Mouse (Mus musculus) testis, adult 2 months (tissue): Measurements from ENCODE around the gene Sipa1l1. TPM values are rescaled to one million over a fixed set of nuclear protein-coding genes. Genes with fewer than 3 reads are reported as not detected.

Source experiments
- H3K27ac ChIP-seq: fragments of 200-500 bp; 2 replicates; pipeline ENCODE4 v1.5.1; 2012; ENCODE audit warnings: low read depth, low read length; ENCODE audit not compliant: control insufficient read depth, insufficient read depth
- H3K27me3 ChIP-seq: fragments of 200-500 bp; 2 replicates; pipeline ENCODE4 v1.6.1; 2012; ENCODE audit warnings: mild to moderate bottlenecking, low read length, moderate library complexity; ENCODE audit not compliant: control insufficient read depth, insufficient read depth
- H3K36me3 ChIP-seq: fragments of 200-500 bp; 2 replicates; pipeline ENCODE4 v1.6.1; 2012; ENCODE audit warnings: mild to moderate bottlenecking, low read length; ENCODE audit not compliant: control insufficient read depth, insufficient read depth
- H3K4me1 ChIP-seq: fragments of 200-500 bp; 2 replicates; pipeline ENCODE4 v1.6.1; 2012; ENCODE audit warnings: low read length; ENCODE audit not compliant: control insufficient read depth, insufficient read depth
- H3K4me3 ChIP-seq: fragments of 200-500 bp; 2 replicates; pipeline ENCODE4 v1.5.1; 2012; ENCODE audit warnings: low read depth, mild to moderate bottlenecking, low read length, moderate library complexity, mixed read lengths; ENCODE audit not compliant: control insufficient read depth
- CTCF ChIP-seq: fragments of 200-500 bp; IDR thresholded peaks from 2 replicates; pipeline ENCODE4 v1.5.1; 2012; ENCODE audit warnings: low read depth, mild to moderate bottlenecking, inconsistent platforms, low read length, moderate library complexity; ENCODE audit not compliant: control insufficient read depth, insufficient read depth, insufficient replicate concordance
- POLR2A ChIP-seq: fragments of 200-500 bp; IDR thresholded peaks from 2 replicates; pipeline ENCODE4 v1.6.1; 2012; ENCODE audit warnings: low read depth, mild to moderate bottlenecking, inconsistent platforms, low read length, moderate library complexity; ENCODE audit not compliant: control insufficient read depth
- polyA plus RNA-seq: library from polyadenylated mRNA; depleted of rRNA; stranded (reverse); fragments of >200 nt; gene quantifications from 2 replicates; pipeline ENCODE4 v1.2.3, GENCODE M21; 2012

Gene Sipa1l1
- polyA plus RNA-seq, 1 experiment = 19.5 TPM

DNA sequence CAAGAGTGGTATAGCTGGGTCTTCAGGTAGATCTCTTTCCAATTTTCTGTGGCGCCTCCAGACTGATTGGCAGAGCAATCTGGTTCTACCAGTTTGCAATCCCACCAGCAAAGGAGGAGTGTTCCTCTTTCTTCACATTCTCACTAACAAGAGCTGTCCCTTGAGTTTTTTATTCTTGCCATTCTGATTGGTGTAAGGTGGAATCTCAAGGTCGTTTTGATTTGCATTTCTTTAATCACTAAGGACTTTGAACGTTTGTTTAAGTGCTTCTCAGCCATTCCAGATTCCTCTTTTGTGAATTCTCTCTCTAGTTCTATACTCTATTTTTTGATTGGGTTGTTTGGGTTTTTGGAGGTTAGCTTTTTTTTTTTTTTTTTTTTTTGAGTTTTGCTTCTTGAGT is 151.1 kb downstream of the Sipa1l1 start:
- Histone ChIP-seq H3K4me3 (no peak overlapping the region), H3K27ac (no peak overlapping the region), H3K27me3 (no peaks in the 10 kb centered on the region), H3K36me3 (no peaks in the 10 kb centered on the region), H3K4me1 (no peaks in the 10 kb centered on the region)
- TF ChIP-seq POLR2A (no peak), CTCF (no peak)

DNA sequence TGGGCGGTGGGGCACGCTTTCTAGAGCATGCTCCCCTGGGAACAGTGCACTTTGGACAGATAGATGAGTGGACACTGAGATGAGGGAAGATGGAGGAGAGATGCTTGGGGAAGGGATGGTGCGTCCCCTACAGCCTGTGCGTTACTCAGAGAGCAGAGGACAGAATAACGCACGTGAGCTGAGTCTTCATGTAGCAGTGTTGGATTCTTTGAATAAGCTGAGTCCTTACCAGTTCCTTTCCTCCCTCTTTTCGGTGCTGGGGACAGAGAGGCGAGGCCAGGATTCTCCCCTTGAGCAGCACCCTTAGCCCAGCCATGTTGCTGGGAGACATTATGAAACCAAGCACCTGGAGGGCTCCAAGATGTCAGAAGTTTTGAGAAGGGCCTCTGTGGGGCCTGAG is 152.3 kb downstream of the Sipa1l1 start:
- no peak overlapping the region for H3K4me3 ChIP-seq
- no peaks in the 10 kb centered on the region for H3K36me3 ChIP-seq
- H3K27ac ChIP-seq = no peak overlapping the region
- TF ChIP-seq CTCF (no peak), POLR2A (no peak)
- H3K4me1 ChIP-seq = no peaks in the 10 kb centered on the region
- no peaks in the 10 kb centered on the region for H3K27me3 ChIP-seq

DNA sequence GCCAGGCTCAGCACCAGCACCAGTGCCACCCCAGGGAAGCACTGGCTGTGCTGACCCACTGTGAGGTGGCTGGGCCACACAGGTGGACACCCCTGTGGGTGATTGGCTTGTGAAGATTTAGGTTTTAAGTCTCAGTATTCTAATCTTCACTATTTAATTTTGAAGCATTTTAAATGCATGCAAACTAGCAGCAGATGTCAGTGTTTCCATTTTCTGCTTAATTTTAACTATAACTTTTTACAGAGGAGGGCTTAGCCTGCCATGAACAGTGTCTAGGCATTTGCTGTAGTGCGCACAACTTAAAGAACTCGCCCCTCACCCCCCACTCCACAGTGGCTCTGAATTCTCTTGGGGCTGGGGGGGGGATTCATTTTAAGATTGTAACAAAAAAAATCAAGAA is 152.7 kb downstream of the Sipa1l1 start:
- Histone ChIP-seq H3K4me3 (no peak overlapping the region), H3K27me3 (no peaks in the 10 kb centered on the region), H3K27ac (no peak overlapping the region), H3K36me3 (no peaks in the 10 kb centered on the region), H3K4me1 (no peaks in the 10 kb centered on the region)
- TF ChIP-seq CTCF (no peak), POLR2A (no peak)

DNA sequence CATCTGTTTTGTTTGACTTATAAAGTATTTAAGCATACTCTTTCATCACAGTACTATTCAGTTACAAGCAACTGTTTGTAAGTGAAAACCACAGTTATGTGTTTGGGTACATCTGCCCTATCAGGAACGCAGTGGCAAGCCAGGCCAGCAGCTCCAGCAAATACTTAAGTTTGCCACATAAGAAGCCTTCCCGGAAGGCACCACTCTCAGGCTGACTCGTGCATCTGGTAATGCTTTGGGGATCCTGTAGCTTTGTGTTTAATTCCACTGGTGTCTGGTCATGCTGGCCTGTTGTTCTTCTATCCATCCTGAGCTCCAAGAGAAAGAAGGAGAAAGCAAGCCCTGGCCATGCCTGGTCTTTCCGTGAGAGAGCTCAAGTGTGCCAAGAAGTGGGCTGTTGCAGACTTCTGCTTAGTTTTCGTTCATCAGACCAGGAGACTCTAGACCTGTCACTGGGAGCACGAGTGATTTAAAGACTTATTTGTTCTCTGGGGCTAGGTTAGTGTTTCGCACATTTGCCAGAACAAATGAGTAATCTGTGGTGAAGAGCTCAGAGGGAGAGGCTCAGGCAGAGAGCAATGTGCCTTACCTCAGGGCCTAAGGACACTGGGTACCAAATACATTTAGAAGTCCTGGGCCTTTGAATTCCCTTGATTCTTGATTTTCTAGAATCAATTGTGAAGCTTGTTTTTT is 153.8 kb downstream of the Sipa1l1 start:
- Histone ChIP-seq H3K27ac (no peak overlapping the region), H3K36me3 (no peaks in the 10 kb centered on the region), H3K27me3 (no peaks in the 10 kb centered on the region), H3K4me3 (no peak overlapping the region), H3K4me1 (no peaks in the 10 kb centered on the region)
- TF ChIP-seq POLR2A (no peak), CTCF (no peak)

DNA sequence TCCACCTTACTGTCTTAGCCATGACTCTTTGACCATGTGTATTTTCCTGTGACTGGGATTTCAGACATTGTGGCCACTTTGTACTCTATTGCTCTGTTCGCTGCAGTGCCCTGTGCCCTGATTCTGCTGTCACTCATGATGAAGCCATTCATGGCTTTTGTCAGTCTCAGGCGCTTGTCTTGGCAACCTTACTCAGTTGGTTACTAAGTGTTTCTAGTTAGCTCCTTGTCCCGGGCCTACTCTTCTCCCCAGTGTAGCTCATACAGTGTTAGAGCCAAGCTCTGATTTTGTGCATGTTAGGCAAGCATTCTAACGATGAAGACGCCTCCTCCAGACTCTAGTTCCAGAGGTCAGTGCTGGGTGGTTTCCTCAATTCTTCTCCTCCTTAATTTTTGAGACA is 155.5 kb downstream of the Sipa1l1 start:
- H3K4me3 ChIP-seq = no peak overlapping the region
- no peaks in the 10 kb centered on the region for H3K36me3 ChIP-seq
- H3K4me1 ChIP-seq = no peaks in the 10 kb centered on the region
- H3K27me3 ChIP-seq = no peaks in the 10 kb centered on the region
- no peak for TF ChIP-seq POLR2A
- TF ChIP-seq CTCF = no peak
- no peak overlapping the region for H3K27ac ChIP-seq

DNA sequence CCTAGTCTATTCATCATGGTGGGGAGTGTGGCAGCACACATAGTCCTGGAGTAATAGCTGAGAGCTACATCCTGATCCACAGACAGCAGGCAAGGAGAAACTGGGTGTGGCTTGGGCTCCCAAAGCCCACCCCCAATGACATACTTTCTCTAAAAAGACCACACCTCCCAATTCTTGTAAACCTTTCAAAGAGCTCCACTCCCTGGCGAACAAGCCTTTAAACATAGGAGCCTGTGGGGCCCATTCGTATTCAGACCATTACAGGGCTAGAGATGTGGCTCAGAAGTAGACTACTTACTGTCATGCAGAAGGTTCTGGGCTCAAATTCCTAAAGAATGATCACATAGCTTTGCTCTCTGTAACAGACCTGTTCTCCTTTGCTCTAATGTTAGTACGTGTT is 156.4 kb downstream of the Sipa1l1 start:
- no peaks in the 10 kb centered on the region for H3K4me1 ChIP-seq
- H3K4me3 ChIP-seq = no peak overlapping the region
- H3K27ac ChIP-seq = no peak overlapping the region
- no peaks in the 10 kb centered on the region for H3K36me3 ChIP-seq
- no peak for TF ChIP-seq POLR2A
- TF ChIP-seq CTCF = no peak
- no peaks in the 10 kb centered on the region for H3K27me3 ChIP-seq

DNA sequence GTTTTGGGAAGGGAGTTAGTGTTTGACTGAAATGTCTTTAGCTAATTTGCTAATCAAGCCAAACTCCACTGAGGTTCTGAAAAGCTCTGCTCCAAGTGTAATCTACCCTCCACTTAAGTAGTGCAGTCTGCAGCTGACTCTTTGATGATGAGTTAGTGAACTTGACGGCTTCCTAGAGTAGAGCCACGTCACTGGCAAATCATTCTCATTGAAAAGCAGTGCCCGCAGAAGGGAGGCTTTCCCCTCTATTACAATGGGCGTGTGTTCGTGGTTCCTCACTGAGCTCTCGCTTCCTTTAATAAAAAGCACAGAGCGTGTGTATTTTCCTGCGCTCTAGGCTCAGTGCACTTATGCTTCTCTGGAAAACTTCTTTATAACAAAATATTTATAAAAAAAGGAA is 157.3 kb downstream of the Sipa1l1 start:
- H3K36me3 ChIP-seq = no peaks in the 10 kb centered on the region
- no peak overlapping the region for H3K27ac ChIP-seq
- no peaks in the 10 kb centered on the region for H3K27me3 ChIP-seq
- no peak for TF ChIP-seq POLR2A
- no peak for TF ChIP-seq CTCF
- H3K4me1 ChIP-seq = no peaks in the 10 kb centered on the region
- H3K4me3 ChIP-seq = no peak overlapping the region

DNA sequence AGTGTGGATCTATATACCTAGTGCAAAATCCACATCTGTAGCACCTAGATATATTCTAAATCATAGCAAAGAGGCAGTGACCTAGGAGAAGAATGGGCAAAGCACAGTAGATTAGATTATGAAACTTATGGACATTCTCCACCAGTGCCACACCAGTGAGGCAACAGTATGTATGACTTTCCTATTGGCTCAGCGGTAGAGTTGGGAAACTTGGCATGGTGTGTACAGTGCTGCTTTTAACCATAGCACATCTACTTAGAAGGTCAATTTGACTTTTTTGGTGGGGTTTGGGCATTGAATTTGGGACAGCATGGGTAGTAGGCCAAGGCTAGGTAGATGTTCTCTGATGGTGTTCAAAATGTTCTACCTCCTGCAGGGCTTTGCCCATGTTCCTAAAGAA is 159.0 kb downstream of the Sipa1l1 start:
- TF ChIP-seq POLR2A = no peak
- TF ChIP-seq CTCF = no peak
- Histone ChIP-seq H3K27ac (no peak overlapping the region), H3K36me3 (no peaks in the 10 kb centered on the region), H3K4me1 (no peaks in the 10 kb centered on the region), H3K27me3 (no peaks in the 10 kb centered on the region), H3K4me3 (no peak overlapping the region)
